Mouse (Mus musculus) hindbrain, embryonic 15.5 days (tissue): ENCODE measurements at regions not wholly inside any gene's neighbourhood (a gene's known extent, or its start where the extent isn't known, plus 50 kb on each side); places are given as distances from the start of the nearest gene placed in this dataset.

Experiments used
- ATAC-seq: fragments of 200-750 bp; cut with Nextera tagmentation; 2 replicates; pipeline ENCODE4 v1.8.0; 2017; ENCODE audit warnings: low read depth, moderate number of reproducible peaks, moderate TSS enrichment; ENCODE audit not compliant: low FRiP score
- H3K27ac ChIP-seq: fragments of 300-500 bp; sonication (generic); replicated peaks from 2 replicates; pipeline ENCODE4 v1.5.1; 2015; ENCODE audit warnings: mild to moderate bottlenecking, inconsistent platforms
- H3K27me3 ChIP-seq: fragments of 300-500 bp; sonication (generic); 2 replicates; pipeline ENCODE4 v1.6.1; 2015; ENCODE audit warnings: control low read depth, inconsistent platforms
- H3K36me3 ChIP-seq: fragments of 300-500 bp; sonication (generic); 2 replicates; pipeline ENCODE4 v1.6.1; 2015; ENCODE audit warnings: control low read depth, inconsistent platforms
- H3K4me1 ChIP-seq: fragments of 300-500 bp; sonication (generic); replicated peaks from 2 replicates; pipeline ENCODE4 v1.6.1; 2015; ENCODE audit warnings: control low read depth, inconsistent platforms
- H3K4me2 ChIP-seq: fragments of 300-500 bp; sonication (generic); 2 replicates; pipeline ENCODE4 v1.6.1; 2015; ENCODE audit warnings: moderate library complexity, mild to moderate bottlenecking, inconsistent platforms
- H3K4me3 ChIP-seq: fragments of 300-500 bp; sonication (generic); 2 replicates; pipeline ENCODE4 v1.5.1; 2015; ENCODE audit warnings: mild to moderate bottlenecking, inconsistent platforms
- H3K9ac ChIP-seq: fragments of 300-500 bp; sonication (generic); 2 replicates; pipeline ENCODE4 v1.6.1; 2015; ENCODE audit warnings: inconsistent platforms
- H3K9me3 ChIP-seq: fragments of 300-500 bp; sonication (generic); 2 replicates; pipeline ENCODE4 v1.6.1; 2016; ENCODE audit warnings: control low read depth, inconsistent platforms
- WGBS: fragments of 180-500 bp; shearing (Covaris S2); methylation state at CpG from one replicate; pipeline ENCODE4 v1.1.7; 2015; 5-methylcytosine and 5-hydroxymethylcytosine counted together

GRCm38 (mm10) chr2:180404168-180404567 is 51.9 kb upstream of the Slco4a1 start:
- Histone ChIP-seq H3K27ac (no peak overlapping the region), H3K36me3 (no peaks in the 10 kb centered on the region), H3K4me1 (no peaks in the 10 kb centered on the region), H3K4me3 (no peak overlapping the region), H3K9ac (no peak overlapping the region), H3K27me3 (no peaks in the 10 kb centered on the region), H3K4me2 (no peak overlapping the region), H3K9me3 (no peaks in the 10 kb centered on the region)
- WGBS = 91% methylated on average over 5 of the region's 5 CpGs
- ATAC-seq = no peak

- ATAC-seq = no peak
Observed at GRCm38 (mm10) chr2:180403621-180404020, 52.4 kb upstream of the Slco4a1 start.

GRCm38 (mm10) chr2:180402851-180403459 is 53.1 kb upstream of the Slco4a1 start:
- H3K9me3 ChIP-seq = no peaks in the 10 kb centered on the region
- no peak overlapping the region for H3K4me2 ChIP-seq
- no peaks in the 10 kb centered on the region for H3K36me3 ChIP-seq
- 85% methylated on average over 9 of the region's 9 CpGs for WGBS
- ATAC-seq = no peak
- H3K27me3 ChIP-seq = no peaks in the 10 kb centered on the region
- H3K9ac ChIP-seq = no peak overlapping the region
- H3K27ac ChIP-seq = no peak overlapping the region
- no peak overlapping the region for H3K4me3 ChIP-seq
- H3K4me1 ChIP-seq = no peaks in the 10 kb centered on the region

More at GRCm38 (mm10) chr2:180403621-180404020, 52.4 kb upstream of the Slco4a1 start:
- no peaks in the 10 kb centered on the region for H3K27me3 ChIP-seq
- 61% methylated on average over 8 of the region's 8 CpGs for WGBS
- no peak overlapping the region for H3K4me3 ChIP-seq
- H3K4me1 ChIP-seq = no peaks in the 10 kb centered on the region
- H3K36me3 ChIP-seq = no peaks in the 10 kb centered on the region
- no peak overlapping the region for H3K27ac ChIP-seq
- H3K9ac ChIP-seq = no peak overlapping the region
- no peaks in the 10 kb centered on the region for H3K9me3 ChIP-seq
- H3K4me2 ChIP-seq = no peak overlapping the region

GRCm38 (mm10) chr2:180402433-180402832 is 53.6 kb upstream of the Slco4a1 start:
- Histone ChIP-seq H3K4me1 (no peaks in the 10 kb centered on the region), H3K27me3 (no peaks in the 10 kb centered on the region), H3K4me3 (no peak overlapping the region), H3K4me2 (no peak overlapping the region), H3K9ac (no peak overlapping the region), H3K9me3 (no peaks in the 10 kb centered on the region), H3K27ac (no peak overlapping the region), H3K36me3 (no peaks in the 10 kb centered on the region)
- ATAC-seq = no peak
- 91% methylated on average over 4 of the region's 4 CpGs for WGBS

GRCm38 (mm10) chr2:180401409-180402391 is 54.3 kb upstream of the Slco4a1 start:
- no peak overlapping the region for H3K4me2 ChIP-seq
- no peaks in the 10 kb centered on the region for H3K36me3 ChIP-seq
- WGBS = 86% methylated on average over 8 of the region's 8 CpGs
- no peak overlapping the region for H3K9ac ChIP-seq
- H3K27ac ChIP-seq = no peak overlapping the region
- ATAC-seq = no peak
- H3K9me3 ChIP-seq = no peaks in the 10 kb centered on the region
- H3K4me1 ChIP-seq = no peaks in the 10 kb centered on the region
- no peak overlapping the region for H3K4me3 ChIP-seq
- H3K27me3 ChIP-seq = no peaks in the 10 kb centered on the region

GRCm38 (mm10) chr2:180400514-180401019 is 55.5 kb upstream of the Slco4a1 start:
- H3K4me1 ChIP-seq = no peaks in the 10 kb centered on the region
- H3K36me3 ChIP-seq = no peaks in the 10 kb centered on the region
- no peak overlapping the region for H3K27ac ChIP-seq
- H3K4me3 ChIP-seq = no peak overlapping the region
- H3K27me3 ChIP-seq = no peaks in the 10 kb centered on the region
- WGBS = 92% methylated on average over 5 of the region's 5 CpGs
- no peak overlapping the region for H3K9ac ChIP-seq
- no peak for ATAC-seq
- H3K4me2 ChIP-seq = no peak overlapping the region
- H3K9me3 ChIP-seq = no peaks in the 10 kb centered on the region

- no peaks in the 10 kb centered on the region for H3K36me3 ChIP-seq
- H3K4me1 ChIP-seq = no peaks in the 10 kb centered on the region
- no peaks in the 10 kb centered on the region for H3K27me3 ChIP-seq
- no peaks in the 10 kb centered on the region for H3K9me3 ChIP-seq
- 0 out of 2 replicates have a peak, but pooled peaks have one; percentile 19 for ATAC-seq
- no peak overlapping the region for H3K4me2 ChIP-seq
- 78% methylated on average over 8 of the region's 8 CpGs for WGBS
- no peak overlapping the region for H3K9ac ChIP-seq
- H3K4me3 ChIP-seq = no peak overlapping the region
- no peak overlapping the region for H3K27ac ChIP-seq
Observed at GRCm38 (mm10) chr2:180399651-180400513, 56.2 kb upstream of the Slco4a1 start.

- H3K4me2 ChIP-seq = no peak overlapping the region
- H3K9ac ChIP-seq = no peak overlapping the region
- no peaks in the 10 kb centered on the region for H3K27me3 ChIP-seq
- no peak overlapping the region for H3K4me3 ChIP-seq
- H3K4me1 ChIP-seq = no peaks in the 10 kb centered on the region
- H3K36me3 ChIP-seq = no peaks in the 10 kb centered on the region
- H3K27ac ChIP-seq = no peak overlapping the region
- no peaks in the 10 kb centered on the region for H3K9me3 ChIP-seq
- 87% methylated on average over 6 of the region's 6 CpGs for WGBS
- ATAC-seq = no peak
Observed at GRCm38 (mm10) chr2:180398851-180399447, 57.1 kb upstream of the Slco4a1 start.

- no peak overlapping the region for H3K4me3 ChIP-seq
- H3K27ac ChIP-seq = no peak overlapping the region
- H3K4me2 ChIP-seq = no peak overlapping the region
- no peaks in the 10 kb centered on the region for H3K36me3 ChIP-seq
- WGBS = 87% methylated on average over 4 of the region's 4 CpGs
- no peaks in the 10 kb centered on the region for H3K4me1 ChIP-seq
- ATAC-seq = no peak
- H3K9ac ChIP-seq = no peak overlapping the region
- no peaks in the 10 kb centered on the region for H3K9me3 ChIP-seq
- no peaks in the 10 kb centered on the region for H3K27me3 ChIP-seq
Observed at GRCm38 (mm10) chr2:180398481-180398754, 57.6 kb upstream of the Slco4a1 start.

GRCm38 (mm10) chr2:180397723-180398480 is 58.1 kb upstream of the Slco4a1 start:
- Histone ChIP-seq H3K36me3 (no peaks in the 10 kb centered on the region), H3K27me3 (no peaks in the 10 kb centered on the region), H3K9me3 (no peaks in the 10 kb centered on the region), H3K4me3 (no peak overlapping the region), H3K4me1 (no peaks in the 10 kb centered on the region), H3K9ac (no peak overlapping the region), H3K4me2 (no peak overlapping the region), H3K27ac (no peak overlapping the region)
- WGBS = 88% methylated on average over 11 of the region's 11 CpGs
- ATAC-seq = no peak
